Mouse (Mus musculus) testis, adult 2 months (tissue): Measurements from ENCODE around the gene Utp6.

ENCODE experiments used
- CTCF ChIP-seq: fragments of 200-500 bp; IDR thresholded peaks from 2 replicates; pipeline ENCODE4 v1.5.1; 2012; ENCODE audit warnings: low read depth, mild to moderate bottlenecking, inconsistent platforms, low read length, moderate library complexity; ENCODE audit not compliant: control insufficient read depth, insufficient read depth, insufficient replicate concordance
- POLR2A ChIP-seq: fragments of 200-500 bp; IDR thresholded peaks from 2 replicates; pipeline ENCODE4 v1.6.1; 2012; ENCODE audit warnings: low read depth, mild to moderate bottlenecking, inconsistent platforms, low read length, moderate library complexity; ENCODE audit not compliant: control insufficient read depth

- TF ChIP-seq CTCF: no peak
- TF ChIP-seq POLR2A: no peak
Observed at GRCm38 (mm10) chr11:79920505-79921025, 41.6 kb downstream of the Utp6 start.
